Mouse (Mus musculus) spleen, adult 2 months (tissue): ENCODE results near the gene Cacng7.

ENCODE experiments used
- CTCF ChIP-seq: fragments of 200-500 bp; IDR thresholded peaks from 2 replicates; pipeline ENCODE4 v1.5.1; 2011; ENCODE audit warnings: mild to moderate bottlenecking, inconsistent platforms; ENCODE audit not compliant: insufficient read depth, insufficient read length, insufficient replicate concordance; ENCODE audit errors: extremely low read depth
- POLR2A ChIP-seq: fragments of 200-500 bp; IDR thresholded peaks from 2 replicates; pipeline ENCODE4 v1.6.1; 2011; ENCODE audit warnings: low read depth, low read length, inconsistent platforms

GRCm38 (mm10) chr7:3414888-3415287 is 82.1 kb downstream of the Cacng7 start:
- TF ChIP-seq POLR2A (no peak), CTCF (no peak)
